Mouse (Mus musculus): Measurements from ENCODE around the gene Nek7. TPM values are rescaled to one million over a fixed set of nuclear protein-coding genes. Genes with fewer than 3 reads are reported as not detected.
A peak's percentile ranks its signal among the peaks of the same experiment; 100 is the strongest.

Gene Nek7
- total and polyA plus RNA-seq, 3 experiments, result 29.1 to 75.1 (median 63.7) TPM

GRCm38 (mm10) chr1:138627804-138628203 lies 7.9 kb upstream of the Nek7 start:
- H3K9me3 ChIP-seq (replicated peaks; ENCODE audit: low read length), result no peaks in the 10 kb centered on the region
- DNase-seq (ENCODE audit: extremely low read depth), result no peak
- H3K79me2 ChIP-seq (replicated peaks; ENCODE audit: control insufficient read depth, extremely low read depth, insufficient read depth, poor library complexity, severe bottlenecking), result no peaks in the 10 kb centered on the region
- no peak overlapping the region for H3K4me2 ChIP-seq (ENCODE audit: insufficient read depth, low read depth, poor library complexity, severe bottlenecking)
- in situ Hi-C loops (cut with MboI; ENCODE audit: low pct_ligation_motif_present, low pct_unique_long_range_greater_than_20kb, low sequenced_read_pairs) (no loop called here), dilution Hi-C loops (cut with MboI; ENCODE audit: extremely low pct_ligation_motif_present, extremely low pct_unique_long_range_greater_than_20kb, low sequenced_read_pairs) (no loop called here)
- H3K4me3 ChIP-seq (replicated peaks in 1 of 3; ENCODE audit: low read depth in 2 of 3, low read length in 2 of 3, poor library complexity in 1 of 3), result no peak overlapping the region
- H3K4me1 ChIP-seq (ENCODE audit: control insufficient read depth in 1 of 2, insufficient read depth in 2 of 2), result peaks cover 8 to 14% of the 10 kb centered on the region in 2 experiments
- no peak overlapping the region for H3K9ac ChIP-seq (ENCODE audit: insufficient read depth, low read depth)
- TF ChIP-seq HCFC1 (IDR thresholded peaks at IDR 0.05; ENCODE audit: low read depth, low read length) (no peak), CHD1 (IDR thresholded peaks at IDR 0.05; ENCODE audit: low read depth, low read length) (no peak), E2F4 (IDR thresholded peaks at IDR 0.05; ENCODE audit: insufficient replicate concordance, low read depth, low read length) (no peak), RCOR1 (conservative IDR thresholded peaks at IDR 0.05; ENCODE audit: low read depth, low read length) (no peak), NELFE (IDR thresholded peaks at IDR 0.05; ENCODE audit: low read depth, low read length) (no peak), ETS1 (conservative IDR thresholded peaks at IDR 0.05; ENCODE audit: low read depth, low read length) (no peak), POLR2A (IDR thresholded peaks at IDR 0.05; ENCODE audit: low read depth, low read length) (no peak)
- H3K27ac ChIP-seq (ENCODE audit: insufficient read depth, low read depth), result no peak overlapping the region
- H3K27me3 ChIP-seq (replicated peaks), result no peaks in the 10 kb centered on the region
- no peaks in the 10 kb centered on the region for H3K36me3 ChIP-seq (replicated peaks in 1 of 2; ENCODE audit: control insufficient read depth in 1 of 2, insufficient read depth in 1 of 2, low read length in 1 of 2)

GRCm38 (mm10) chr1:138626288-138626687 lies 6.3 kb upstream of the Nek7 start:
- Histone ChIP-seq H3K9me3 (replicated peaks; ENCODE audit: low read length) (no peaks in the 10 kb centered on the region), H3K36me3 (replicated peaks in 1 of 2; ENCODE audit: control insufficient read depth in 1 of 2, insufficient read depth in 1 of 2, low read length in 1 of 2) (no peaks in the 10 kb centered on the region), H3K4me2 (ENCODE audit: insufficient read depth, low read depth, poor library complexity, severe bottlenecking) (no peak overlapping the region), H3K79me2 (replicated peaks; ENCODE audit: control insufficient read depth, extremely low read depth, insufficient read depth, poor library complexity, severe bottlenecking) (no peaks in the 10 kb centered on the region), H3K27me3 (replicated peaks) (no peaks in the 10 kb centered on the region), H3K9ac (ENCODE audit: insufficient read depth, low read depth) (no peak overlapping the region), H3K4me3 (replicated peaks in 1 of 3; ENCODE audit: low read depth in 2 of 3, low read length in 2 of 3, poor library complexity in 1 of 3) (no peak overlapping the region), H3K27ac (ENCODE audit: insufficient read depth, low read depth) (no peak overlapping the region), H3K4me1 (ENCODE audit: control insufficient read depth in 1 of 2, insufficient read depth in 2 of 2) (peaks cover 10 to 26% of the 10 kb centered on the region in 2 experiments)
- no peak for DNase-seq (ENCODE audit: extremely low read depth)
- in situ Hi-C loops (cut with MboI; ENCODE audit: low pct_ligation_motif_present, low pct_unique_long_range_greater_than_20kb, low sequenced_read_pairs), result no loop called here
- no peak for TF ChIP-seq MAFK (IDR thresholded peaks at IDR 0.05; ENCODE audit: insufficient replicate concordance, low read length)
- TF ChIP-seq GABPA (IDR thresholded peaks at IDR 0.05; ENCODE audit: insufficient replicate concordance, low read depth, low read length), result no peak
- TF ChIP-seq IRF4 (IDR thresholded peaks at IDR 0.05; ENCODE audit: low read depth, low read length), result peak; percentile 37; the same call in 1 of the 2 replicates
- no peak for TF ChIP-seq UBTF (IDR thresholded peaks at IDR 0.05; ENCODE audit: low read depth, low read length)
- TF ChIP-seq POLR2A (IDR thresholded peaks at IDR 0.05; ENCODE audit: low read depth, low read length), result no peak
- TF ChIP-seq SIN3A (IDR thresholded peaks at IDR 0.05; ENCODE audit: low read length), result no peak
- no peak for TF ChIP-seq MAX (IDR thresholded peaks at IDR 0.05; ENCODE audit: low read length)
- TF ChIP-seq BHLHE40 (IDR thresholded peaks at IDR 0.05; ENCODE audit: low read depth, low read length), result no peak
- no peak for TF ChIP-seq ZNF384 (IDR thresholded peaks at IDR 0.05; ENCODE audit: low read depth, low read length)
- no peak for TF ChIP-seq MEF2A (IDR thresholded peaks at IDR 0.05; ENCODE audit: borderline replicate concordance, low read depth, low read length)
- no peak for TF ChIP-seq MYC (IDR thresholded peaks at IDR 0.05; ENCODE audit: low read depth, low read length)
- no peak for TF ChIP-seq POLR2AphosphoS2 (IDR thresholded peaks at IDR 0.05; ENCODE audit: low read depth, low read length)
- TF ChIP-seq ETS1 (conservative IDR thresholded peaks at IDR 0.05; ENCODE audit: low read depth, low read length), result no peak
- TF ChIP-seq NRF1 (IDR thresholded peaks at IDR 0.05; ENCODE audit: low read depth, low read length), result no peak
- TF ChIP-seq TBP (conservative IDR thresholded peaks at IDR 0.05; ENCODE audit: low read depth, low read length), result no peak
- no peak for TF ChIP-seq JUND (conservative IDR thresholded peaks at IDR 0.05; ENCODE audit: low read depth, low read length)
- no peak for TF ChIP-seq ZC3H11A (IDR thresholded peaks at IDR 0.05; ENCODE audit: low read depth, low read length)
- no peak for TF ChIP-seq ELF1 (IDR thresholded peaks at IDR 0.05; ENCODE audit: low read depth, low read length)
- 0 out of 2 replicates have a peak, but pooled peaks have one; percentile 17 for TF ChIP-seq EP300 (IDR thresholded peaks at IDR 0.05; ENCODE audit: low read length)
- no peak for TF ChIP-seq E2F4 (IDR thresholded peaks at IDR 0.05; ENCODE audit: insufficient replicate concordance, low read depth, low read length)
- no peak for TF ChIP-seq HCFC1 (IDR thresholded peaks at IDR 0.05; ENCODE audit: low read depth, low read length)
- TF ChIP-seq CTCF (conservative IDR thresholded peaks at IDR 0.05 in 1 of 2, IDR thresholded peaks at IDR 0.05 in 1 of 2; ENCODE audit: low read depth in 2 of 2, low read length in 2 of 2), result no peak
- TF ChIP-seq JUN (IDR thresholded peaks at IDR 0.05; ENCODE audit: insufficient read depth, low read depth, low read length), result 0 out of 2 replicates have a peak, but pooled peaks have one; percentile 3
- TF ChIP-seq TCF12 (IDR thresholded peaks at IDR 0.05; ENCODE audit: low read depth, low read length), result no peak
- no peak for TF ChIP-seq RAD21 (IDR thresholded peaks at IDR 0.05; ENCODE audit: low read depth, low read length)
- no peak for TF ChIP-seq MAZ (IDR thresholded peaks at IDR 0.05; ENCODE audit: low read depth, low read length)
- no peak for TF ChIP-seq NELFE (IDR thresholded peaks at IDR 0.05; ENCODE audit: low read depth, low read length)
- dilution Hi-C loops (cut with MboI; ENCODE audit: extremely low pct_ligation_motif_present, extremely low pct_unique_long_range_greater_than_20kb, low sequenced_read_pairs), result no loop called here

Data from CH12.LX (cell line).